Mouse (Mus musculus): ENCODE measurements around the gene Fam169b. TPM values are rescaled to one million over a fixed set of nuclear protein-coding genes. Genes with fewer than 3 reads are reported as not detected.

Gene Fam169b
- polyA plus RNA-seq, 1 experiment from 2014 or later, result 0.18 TPM

GRCm38 (mm10) chr7:68382187-68382586 is 108.5 kb downstream of the Fam169b start:
- Histone ChIP-seq H3K27me3 (replicated peaks; ENCODE audit: control insufficient read depth, insufficient read depth, low read length) (no peaks in the 10 kb centered on the region), H3K27ac (ENCODE audit: low read depth, low read length) (no peak overlapping the region), H3K4me3 (ENCODE audit: low read depth, low read length) (no peak overlapping the region), H3K9ac (ENCODE audit: low read depth, low read length) (no peak overlapping the region), H3K4me1 (replicated peaks; ENCODE audit: control insufficient read depth, insufficient read depth, low read length) (no peaks in the 10 kb centered on the region), H3K4me2 (replicated peaks; ENCODE audit: low read depth) (0 out of 2 replicates have a peak overlapping the region, but pooled peaks have one; percentile 3), H3K9me3 (ENCODE audit: control insufficient read depth) (no peaks in the 10 kb centered on the region), H3K36me3 (ENCODE audit: control insufficient read depth, insufficient read depth) (no peaks in the 10 kb centered on the region)
- ATAC-seq, result no peak
- WGBS, result 23% methylated on average over 9 of the region's 9 CpGs
- TF ChIP-seq CTCF (IDR thresholded peaks at IDR 0.05; ENCODE audit: low read depth), result no peak

DNA sequence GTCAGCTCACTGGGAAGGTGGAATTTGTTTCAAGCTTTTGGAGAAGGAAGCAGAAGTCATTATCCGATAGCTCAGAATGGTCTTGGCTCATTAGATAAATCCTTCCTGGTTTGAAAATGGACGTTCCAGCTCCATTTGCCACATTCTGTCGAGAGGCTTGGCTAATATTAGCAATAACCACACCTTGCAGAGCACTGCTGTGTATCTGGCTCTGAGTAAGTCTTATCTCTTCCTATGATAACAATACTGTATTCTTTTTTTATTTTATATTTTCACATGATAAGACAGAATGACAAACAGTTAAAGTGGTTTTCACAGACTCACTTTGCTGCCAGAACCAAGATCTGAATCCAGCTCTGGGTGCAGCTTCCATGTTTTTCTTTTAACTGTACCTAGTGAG is 113.1 kb downstream of the Fam169b start:
- ATAC-seq, result no peak
- H3K36me3 ChIP-seq (ENCODE audit: control insufficient read depth, insufficient read depth), result no peaks in the 10 kb centered on the region
- WGBS, result 44% methylated on average over 3 of the region's 3 CpGs
- H3K9me3 ChIP-seq (ENCODE audit: control insufficient read depth), result no peaks in the 10 kb centered on the region
- no peak overlapping the region for H3K9ac ChIP-seq (ENCODE audit: low read depth, low read length)
- H3K27me3 ChIP-seq (replicated peaks; ENCODE audit: control insufficient read depth, insufficient read depth, low read length), result no peaks in the 10 kb centered on the region
- H3K27ac ChIP-seq (ENCODE audit: low read depth, low read length), result no peak overlapping the region
- no peak overlapping the region for H3K4me2 ChIP-seq (replicated peaks; ENCODE audit: low read depth)
- no peak overlapping the region for H3K4me3 ChIP-seq (ENCODE audit: low read depth, low read length)
- no peaks in the 10 kb centered on the region for H3K4me1 ChIP-seq (replicated peaks; ENCODE audit: control insufficient read depth, insufficient read depth, low read length)
- no peak for TF ChIP-seq CTCF (IDR thresholded peaks at IDR 0.05; ENCODE audit: low read depth)

DNA sequence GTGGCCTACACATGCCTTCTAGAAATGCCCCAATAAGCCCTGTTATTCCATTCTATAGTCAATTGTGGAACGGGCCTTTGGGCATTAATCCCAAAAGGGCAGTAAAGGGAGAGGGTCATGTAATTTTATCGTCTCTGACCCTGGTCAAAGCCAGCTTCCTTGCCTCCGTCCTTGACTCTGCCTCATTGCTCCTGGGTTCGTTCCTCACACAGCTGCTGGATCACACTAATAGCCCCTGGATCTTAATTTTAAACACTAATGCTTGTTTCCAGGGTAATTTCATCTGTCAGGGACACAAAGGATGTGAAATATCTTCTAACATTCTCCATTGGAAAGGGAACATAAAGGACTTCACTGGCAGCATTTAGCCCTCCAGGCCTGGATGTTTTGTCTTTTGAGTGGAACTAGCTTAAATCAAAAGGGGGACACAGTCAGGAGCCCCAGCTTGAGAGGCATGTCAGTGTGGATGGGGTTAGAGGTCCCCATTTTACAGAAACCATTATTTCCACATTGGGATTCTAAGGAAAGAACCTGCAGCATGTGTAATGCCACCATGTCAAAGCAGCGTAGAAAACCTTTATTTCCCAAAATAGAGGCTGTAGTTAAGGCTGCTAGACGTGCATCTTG is 122.2 kb downstream of the Fam169b start:
- no peak for TF ChIP-seq CTCF (IDR thresholded peaks at IDR 0.05; ENCODE audit: low read depth)
- Histone ChIP-seq H3K4me2 (replicated peaks; ENCODE audit: low read depth) (no peak overlapping the region), H3K9ac (ENCODE audit: low read depth, low read length) (no peak overlapping the region), H3K27ac (ENCODE audit: low read depth, low read length) (no peak overlapping the region), H3K4me3 (ENCODE audit: low read depth, low read length) (no peak overlapping the region), H3K36me3 (ENCODE audit: control insufficient read depth, insufficient read depth) (no peaks in the 10 kb centered on the region), H3K9me3 (ENCODE audit: control insufficient read depth) (no peaks in the 10 kb centered on the region), H3K27me3 (replicated peaks; ENCODE audit: control insufficient read depth, insufficient read depth, low read length) (no peaks in the 10 kb centered on the region), H3K4me1 (replicated peaks; ENCODE audit: control insufficient read depth, insufficient read depth, low read length) (no peaks in the 10 kb centered on the region)
- 70% methylated on average over 6 of the region's 6 CpGs for WGBS
- ATAC-seq, result no peak

DNA sequence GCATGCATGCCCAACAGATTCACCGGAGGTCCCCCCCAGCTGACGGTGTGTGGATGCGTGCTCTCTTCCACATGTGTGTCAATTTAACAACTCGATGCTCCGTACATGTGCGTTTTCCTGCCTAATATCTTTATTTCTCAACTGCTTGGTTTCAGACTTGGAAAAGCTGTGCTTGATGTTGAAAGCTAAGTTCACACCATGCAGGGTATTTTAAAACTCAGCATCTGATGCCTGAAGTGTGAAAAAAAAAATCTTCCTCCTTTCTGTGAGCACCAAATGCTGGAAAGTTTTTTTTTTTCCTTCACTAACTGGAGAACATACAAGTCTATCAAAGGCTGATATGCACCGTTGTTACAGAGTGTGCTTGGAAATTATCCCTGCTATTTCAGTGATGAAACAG is 126.9 kb downstream of the Fam169b start:
- ATAC-seq, result no peak
- WGBS, result 90% methylated on average over 7 of the region's 7 CpGs
- no peaks in the 10 kb centered on the region for H3K9me3 ChIP-seq (ENCODE audit: control insufficient read depth)
- H3K4me1 ChIP-seq (replicated peaks; ENCODE audit: control insufficient read depth, insufficient read depth, low read length), result no peaks in the 10 kb centered on the region
- no peaks in the 10 kb centered on the region for H3K36me3 ChIP-seq (ENCODE audit: control insufficient read depth, insufficient read depth)
- H3K4me3 ChIP-seq (ENCODE audit: low read depth, low read length), result no peak overlapping the region
- H3K9ac ChIP-seq (ENCODE audit: low read depth, low read length), result no peak overlapping the region
- no peak overlapping the region for H3K4me2 ChIP-seq (replicated peaks; ENCODE audit: low read depth)
- no peaks in the 10 kb centered on the region for H3K27me3 ChIP-seq (replicated peaks; ENCODE audit: control insufficient read depth, insufficient read depth, low read length)
- no peak for TF ChIP-seq CTCF (IDR thresholded peaks at IDR 0.05; ENCODE audit: low read depth)
- no peak overlapping the region for H3K27ac ChIP-seq (ENCODE audit: low read depth, low read length)

DNA sequence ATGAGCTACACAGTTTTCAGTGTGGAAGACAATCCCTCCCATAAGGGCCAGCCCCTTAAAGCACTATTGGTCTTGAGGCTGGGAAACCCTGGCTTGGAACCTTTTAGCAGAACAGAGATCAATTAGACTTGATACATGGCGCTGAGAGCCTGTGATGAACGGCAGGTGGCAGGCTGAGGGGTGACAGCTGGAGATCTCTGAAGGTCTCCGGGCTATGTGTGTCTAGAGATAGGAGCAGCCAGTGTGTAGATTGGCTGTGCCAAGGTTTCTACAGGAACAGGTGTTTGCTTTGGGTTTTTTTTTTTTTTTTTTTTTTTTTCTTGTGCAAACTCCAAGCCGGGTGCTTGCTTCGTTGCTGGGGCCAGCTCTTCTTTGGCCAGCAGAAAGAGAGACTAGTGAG is 135.0 kb downstream of the Fam169b start:
- no peaks in the 10 kb centered on the region for H3K27me3 ChIP-seq (replicated peaks; ENCODE audit: control insufficient read depth, insufficient read depth, low read length)
- no peak overlapping the region for H3K4me3 ChIP-seq (ENCODE audit: low read depth, low read length)
- no peak for TF ChIP-seq CTCF (IDR thresholded peaks at IDR 0.05; ENCODE audit: low read depth)
- H3K4me2 ChIP-seq (replicated peaks; ENCODE audit: low read depth), result no peak overlapping the region
- no peak overlapping the region for H3K27ac ChIP-seq (ENCODE audit: low read depth, low read length)
- 31% methylated on average over 5 of the region's 5 CpGs for WGBS
- no peaks in the 10 kb centered on the region for H3K4me1 ChIP-seq (replicated peaks; ENCODE audit: control insufficient read depth, insufficient read depth, low read length)
- no peak overlapping the region for H3K9ac ChIP-seq (ENCODE audit: low read depth, low read length)
- H3K9me3 ChIP-seq (ENCODE audit: control insufficient read depth), result no peaks in the 10 kb centered on the region
- peak; percentile 43; the same call in 1 of the 2 replicates for ATAC-seq
- no peaks in the 10 kb centered on the region for H3K36me3 ChIP-seq (ENCODE audit: control insufficient read depth, insufficient read depth)

Other genes starting within 250 kb of the Fam169b start
- not detected in 2 replicates for gene Pgpep1l, start 9.6 kb upstream of the Fam169b start, polyA plus RNA-seq (2015; fragmentation: Nextera tagmentation; extraction: Ambion mirVana)